Mouse (Mus musculus) right cerebral cortex, postnatal 25 days (tissue): ENCODE results near the gene Sh3bgrl2.

ENCODE experiments used
- DNase-seq: peaks from one replicate; pipeline ENCODE4 v3.0.0; 2022

Gene Sh3bgrl2

DNA sequence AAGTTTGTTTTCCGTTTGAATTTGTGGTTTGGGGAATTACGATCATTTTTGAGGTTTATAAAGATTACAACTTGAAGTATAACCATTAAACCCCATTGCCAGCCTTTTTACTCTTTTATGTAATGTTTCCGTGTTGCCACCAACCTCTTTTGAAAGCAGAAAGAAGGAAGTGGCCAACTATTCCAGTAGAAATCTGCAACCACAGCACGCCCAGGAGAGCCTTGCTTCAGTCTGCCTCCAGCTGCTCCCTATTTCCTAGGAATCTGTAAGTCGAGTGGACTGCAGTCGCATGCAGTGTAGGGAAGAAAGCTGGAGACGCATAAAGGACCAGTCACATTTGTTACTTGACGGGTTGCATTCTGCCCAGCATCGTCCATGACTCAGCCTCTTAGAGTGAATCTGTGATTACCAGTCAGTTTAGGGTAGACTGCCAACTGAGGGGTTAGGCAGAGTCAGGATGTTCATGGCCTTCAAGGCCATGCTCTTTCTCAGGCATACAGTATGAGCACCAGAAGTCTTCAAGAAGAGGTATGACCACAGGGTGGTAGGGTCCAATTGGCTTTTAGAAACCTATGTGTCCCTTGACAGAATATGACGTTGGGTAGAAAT is 43.8 kb downstream of the Sh3bgrl2 start:
- no peak for DNase-seq

- DNase-seq = no peak
These were observed 45.7 kb downstream of the Sh3bgrl2 start for GRCm38 (mm10) chr9:83593811-83594210.

GRCm38 (mm10) chr9:83596132-83596531 is 48.0 kb downstream of the Sh3bgrl2 start:
- peak; percentile 73 for DNase-seq

DNA sequence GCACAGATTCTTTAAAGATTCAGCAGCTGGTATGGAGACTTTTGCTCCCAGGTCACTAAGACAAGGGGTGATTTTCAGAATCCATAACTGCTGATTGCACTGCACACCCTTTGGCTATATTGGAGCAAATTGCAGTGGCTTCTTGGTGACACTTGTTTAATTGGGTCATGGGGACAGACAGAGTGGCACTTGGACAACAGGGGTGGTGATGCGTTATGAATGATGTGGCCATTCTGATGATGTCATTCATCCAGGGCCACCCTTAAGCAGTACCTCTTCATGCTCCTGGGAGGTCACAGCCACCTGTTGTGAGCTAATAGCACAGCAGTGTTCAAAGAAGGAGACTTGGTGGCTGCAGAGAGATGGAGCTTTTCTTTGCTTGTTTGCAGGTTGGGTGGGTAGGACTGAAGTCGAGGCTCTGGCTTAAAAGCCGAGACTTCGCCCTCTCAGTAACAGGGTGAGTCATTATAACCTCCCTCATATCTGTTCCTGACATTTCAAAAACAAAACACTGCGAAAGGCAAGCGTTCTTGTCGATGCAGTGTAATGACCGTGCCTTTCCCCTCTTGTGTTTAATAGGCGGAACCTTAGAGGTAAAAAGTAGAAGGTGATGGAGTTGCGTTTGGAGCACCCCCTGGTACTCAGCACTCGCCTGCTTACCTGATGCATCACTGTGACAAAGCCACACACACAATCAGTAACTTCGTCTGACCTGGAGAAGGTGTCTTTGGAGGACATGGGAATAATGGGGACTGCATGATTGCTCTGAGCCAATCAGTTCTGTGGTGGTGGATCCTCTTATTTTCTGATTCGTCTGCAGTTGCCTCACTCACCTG is 48.7 kb downstream of the Sh3bgrl2 start:
- DNase-seq = no peak

DNA sequence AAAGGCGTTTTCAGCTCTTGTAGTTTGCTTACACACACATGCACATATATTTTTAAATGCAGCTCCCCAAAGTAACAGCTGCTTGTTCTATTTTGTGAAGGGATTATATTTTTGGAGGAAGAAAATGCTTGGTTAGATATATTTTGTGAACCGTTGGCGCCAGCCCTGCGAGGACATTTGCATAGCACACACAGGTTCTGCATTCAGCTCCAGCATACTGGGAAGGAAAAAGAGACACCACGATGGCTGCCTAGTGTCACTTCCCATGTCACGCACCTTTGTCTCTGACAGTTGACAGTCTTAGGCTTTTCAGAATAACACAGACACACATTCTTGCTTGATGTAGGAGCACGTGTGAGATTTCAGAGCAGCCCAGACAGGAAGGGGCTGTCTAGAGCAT is 49.9 kb downstream of the Sh3bgrl2 start:
- DNase-seq = no peak

- DNase-seq = no peak
These were observed 51.4 kb downstream of the Sh3bgrl2 start for GRCm38 (mm10) chr9:83599505-83599904.

GRCm38 (mm10) chr9:83600286-83601048 is 52.3 kb downstream of the Sh3bgrl2 start:
- no peak for DNase-seq

DNA sequence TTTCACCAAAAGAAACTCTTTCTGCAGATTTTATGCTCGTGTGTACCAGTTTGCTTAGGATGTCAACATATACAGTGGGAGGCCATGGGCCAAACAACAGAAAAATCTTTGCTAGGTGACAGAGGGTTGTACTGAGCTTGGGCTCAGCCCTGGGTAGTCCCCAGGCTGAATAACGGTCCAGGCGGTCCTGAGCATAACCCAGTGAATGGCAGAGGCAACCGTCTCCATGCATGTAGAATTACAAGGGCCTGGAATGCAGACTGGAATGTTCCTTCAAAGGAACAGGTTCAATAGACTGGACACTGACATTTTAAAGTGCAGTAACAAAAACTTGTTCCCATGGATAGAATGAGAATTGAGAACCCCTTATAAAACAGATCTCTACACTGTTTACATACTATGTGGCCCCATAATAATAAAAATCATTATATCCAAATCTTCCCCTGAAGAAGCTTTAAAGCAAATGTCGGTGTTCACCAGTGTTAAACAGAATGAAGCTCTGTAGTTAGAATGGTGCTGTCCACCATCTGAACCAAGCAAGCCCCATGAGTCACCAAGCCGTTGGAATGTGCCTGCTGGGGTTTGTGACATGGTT is 54.1 kb downstream of the Sh3bgrl2 start:
- no peak for DNase-seq

DNA sequence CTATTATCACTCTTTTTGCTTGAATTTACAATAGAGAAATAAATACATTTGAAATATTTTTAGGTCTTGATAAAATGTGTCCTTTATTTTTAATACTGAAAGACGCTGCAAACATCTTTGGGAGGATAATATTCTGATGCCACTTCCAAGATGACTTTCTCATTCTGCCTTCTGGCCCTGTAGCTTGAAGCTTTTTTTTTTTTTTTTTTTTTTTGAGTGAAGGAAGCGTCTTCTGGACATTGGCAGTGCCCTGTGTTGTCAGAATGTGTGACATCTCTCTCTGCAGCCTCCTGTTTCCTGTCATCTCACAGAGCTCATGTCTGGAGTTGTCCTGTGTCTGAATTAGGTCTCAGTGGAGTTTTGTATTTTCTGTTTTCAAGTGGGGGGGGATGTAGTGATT is 55.0 kb downstream of the Sh3bgrl2 start:
- DNase-seq = no peak

GRCm38 (mm10) chr9:83605886-83606640 is 57.9 kb downstream of the Sh3bgrl2 start:
- DNase-seq = no peak

- DNase-seq = no peak
These were observed 60.0 kb downstream of the Sh3bgrl2 start for GRCm38 (mm10) chr9:83608135-83608534.

DNA sequence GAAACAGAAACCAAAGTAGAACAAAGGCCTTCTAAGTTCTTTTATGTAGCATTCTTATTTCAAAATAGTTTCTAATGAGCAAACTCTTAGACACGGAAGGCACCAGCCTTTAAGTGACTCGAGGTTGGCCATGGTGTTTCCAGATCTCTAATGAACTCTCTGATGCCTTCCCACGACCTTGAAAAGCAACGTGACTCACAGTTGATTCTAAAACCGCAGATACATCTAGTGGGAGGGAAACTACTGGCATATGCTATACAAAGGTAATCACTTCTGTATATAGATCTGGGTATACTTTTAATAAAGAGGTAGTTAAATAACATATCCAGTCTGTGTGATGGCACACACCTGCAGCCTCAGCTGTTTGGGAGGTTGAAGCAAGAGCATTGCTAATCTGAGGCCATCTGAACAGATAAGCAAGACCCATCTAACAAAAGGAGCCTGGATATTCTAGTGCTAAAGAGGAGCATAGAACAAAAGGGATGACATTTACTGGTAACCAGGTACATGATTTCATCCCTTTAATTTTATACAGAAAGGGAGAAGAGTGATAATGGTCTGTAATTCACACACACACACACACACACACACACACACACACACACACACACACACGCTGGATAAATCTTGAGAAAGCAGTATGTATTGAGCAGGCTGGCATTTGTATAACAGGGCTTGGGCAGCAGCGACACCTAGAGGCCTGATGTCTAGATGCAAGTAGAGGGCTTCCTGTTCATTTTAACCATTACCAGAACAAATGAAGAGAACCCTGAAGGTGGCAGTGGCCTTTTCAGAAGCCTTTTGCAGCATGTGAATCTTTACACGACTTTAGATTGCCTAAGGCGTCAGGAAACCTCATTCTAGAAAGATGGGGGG is 61.5 kb downstream of the Sh3bgrl2 start:
- DNase-seq = peak; percentile 79

- DNase-seq = no peak
These were observed 67.9 kb downstream of the Sh3bgrl2 start for GRCm38 (mm10) chr9:83615912-83616585.

- no peak for DNase-seq
These were observed 68.5 kb downstream of the Sh3bgrl2 start for GRCm38 (mm10) chr9:83616586-83617081.

DNA sequence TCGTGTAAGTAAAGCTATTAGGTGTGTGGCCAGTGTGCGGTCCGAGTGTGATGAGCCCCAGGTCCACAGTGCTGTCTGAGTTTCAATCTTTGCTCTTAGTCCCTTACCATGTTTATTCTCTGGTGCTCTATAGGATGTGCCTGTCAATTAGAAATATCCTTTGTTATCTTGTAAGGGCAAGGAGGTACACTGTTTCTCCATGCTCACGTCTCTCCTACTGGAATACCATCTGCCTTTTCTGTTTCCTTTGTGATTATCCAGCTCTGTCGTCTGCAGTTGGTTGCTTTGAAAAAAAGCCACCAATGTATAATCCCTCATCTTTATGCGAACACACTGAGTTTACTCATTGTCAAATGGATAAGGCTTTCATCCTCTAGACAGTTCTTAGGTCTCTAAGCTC is 75.3 kb downstream of the Sh3bgrl2 start:
- DNase-seq = no peak

DNA sequence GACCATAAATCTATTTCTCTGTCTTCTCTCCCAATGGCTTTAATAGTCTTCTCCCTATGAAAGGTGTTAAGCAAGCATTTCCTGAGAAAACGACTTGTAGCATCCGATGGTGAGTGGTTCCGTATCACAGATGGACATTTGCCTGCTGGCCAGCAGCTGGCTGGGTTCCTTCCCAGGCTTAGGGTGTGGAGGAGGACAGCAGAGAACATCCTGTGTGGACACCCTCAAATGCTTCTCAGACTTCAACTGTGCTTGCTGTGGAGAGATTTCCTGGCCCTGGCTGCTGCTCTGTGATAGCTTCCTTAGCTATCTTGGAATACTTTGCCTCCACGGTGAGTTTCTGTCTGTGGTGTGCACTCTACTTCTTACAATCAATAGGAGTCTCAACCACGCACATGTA is 76.1 kb downstream of the Sh3bgrl2 start:
- DNase-seq = no peak

GRCm38 (mm10) chr9:83625085-83625484 is 77.0 kb downstream of the Sh3bgrl2 start:
- DNase-seq = no peak

DNA sequence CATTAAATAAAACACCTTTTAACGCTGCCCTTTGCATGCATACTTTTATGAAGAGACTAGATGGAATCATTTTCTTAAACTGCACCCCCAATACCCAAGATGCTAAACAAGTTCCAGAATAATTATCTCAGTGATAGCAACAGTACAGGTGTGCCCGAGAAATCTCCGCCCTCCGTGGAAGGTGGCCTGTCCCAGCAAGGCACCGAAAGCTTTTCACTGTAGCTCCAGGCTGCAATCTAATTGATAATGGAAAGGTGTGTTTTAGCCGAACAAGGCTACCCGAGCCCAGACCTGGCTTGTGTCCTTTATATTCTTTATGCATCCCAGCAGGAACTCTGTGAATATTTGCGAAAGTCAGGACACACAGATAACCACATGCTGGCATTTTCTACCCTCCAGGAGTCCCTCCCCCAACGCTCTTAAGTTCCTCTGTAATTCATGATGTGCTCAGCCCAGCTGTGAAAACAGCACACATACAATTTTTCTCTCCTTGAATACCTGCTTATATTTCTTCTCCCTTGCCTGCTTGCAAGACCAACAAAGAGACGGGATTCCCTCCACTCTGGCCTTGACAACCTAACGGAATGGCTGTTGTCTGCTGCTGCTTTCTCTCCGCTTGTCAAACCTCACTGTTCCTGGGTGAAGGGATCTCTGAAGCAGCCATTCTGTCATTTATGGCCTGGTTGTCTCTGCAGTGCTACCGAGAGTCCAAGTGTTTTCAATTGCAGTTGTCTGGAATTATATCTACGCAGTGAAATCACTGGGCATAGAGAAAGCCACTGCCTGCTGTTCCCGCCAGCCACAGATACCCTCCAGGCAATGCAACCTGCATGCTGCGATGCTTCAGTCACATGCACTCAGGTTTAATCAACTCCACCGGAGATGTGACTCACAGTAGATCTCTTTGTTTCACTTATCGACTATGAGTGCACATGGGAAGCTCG is 80.8 kb downstream of the Sh3bgrl2 start:
- no peak for DNase-seq

DNA sequence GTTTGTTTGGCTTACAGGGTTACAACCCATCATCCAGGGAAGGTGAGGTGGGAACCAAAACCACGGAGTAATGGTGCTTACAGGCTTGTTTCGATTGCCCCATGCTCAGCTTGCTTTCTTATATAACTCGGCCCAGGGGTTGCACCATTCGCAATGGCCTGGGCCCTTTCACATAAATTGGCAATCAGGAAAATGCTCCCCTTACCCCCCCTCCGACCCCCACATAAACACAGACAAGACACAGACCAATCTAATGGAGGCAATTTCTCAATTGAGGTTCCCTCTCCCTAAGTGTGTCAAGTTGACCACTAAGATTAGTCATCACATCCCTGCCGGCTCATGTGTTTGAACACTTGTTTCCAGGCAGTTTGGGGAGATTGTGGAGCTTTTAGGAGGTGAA is 82.2 kb downstream of the Sh3bgrl2 start:
- DNase-seq = no peak

- DNase-seq = no peak
These were observed 83.8 kb downstream of the Sh3bgrl2 start for GRCm38 (mm10) chr9:83631920-83632319.
